Mouse (Mus musculus) liver, embryonic 11.5 days (tissue): Measurements from ENCODE around the gene Inpp5a. TPM values are rescaled to one million over a fixed set of nuclear protein-coding genes. Genes with fewer than 3 reads are reported as not detected.

ENCODE experiments used
- ATAC-seq: fragments of 200-750 bp; cut with Nextera tagmentation; replicated peaks from 2 replicates; pipeline ENCODE4 v1.8.0; 2017; ENCODE audit warnings: moderate number of reproducible peaks, mild to moderate bottlenecking, moderate TSS enrichment, moderate library complexity; ENCODE audit not compliant: low FRiP score
- DNase-seq: peaks from one replicate; pipeline ENCODE4 v3.0.0-alpha.2; 2017; ENCODE audit warnings: low spot score
- H3K27ac ChIP-seq: fragments of 300-500 bp; sonication (generic); 2 replicates; pipeline ENCODE4 v1.5.1; 2014; ENCODE audit warnings: mild to moderate bottlenecking, low read depth, low read length, control low read depth
- H3K27me3 ChIP-seq: fragments of 300-500 bp; sonication (generic); replicated peaks from 2 replicates; pipeline ENCODE4 v1.6.1; 2014; ENCODE audit warnings: low read length, mixed read lengths; ENCODE audit not compliant: control insufficient read depth, insufficient read depth
- H3K36me3 ChIP-seq: fragments of 300-500 bp; sonication (generic); 2 replicates; pipeline ENCODE4 v1.6.1; 2014; ENCODE audit warnings: mild to moderate bottlenecking, low read length, moderate library complexity, mixed read lengths; ENCODE audit not compliant: control insufficient read depth, insufficient read depth
- H3K4me1 ChIP-seq: fragments of 300-500 bp; sonication (generic); replicated peaks from 2 replicates; pipeline ENCODE4 v1.6.1; 2014; ENCODE audit warnings: low read length, mixed read lengths; ENCODE audit not compliant: control insufficient read depth, insufficient read depth
- H3K4me2 ChIP-seq: fragments of 300-500 bp; sonication (generic); 2 replicates; pipeline ENCODE4 v1.6.1; 2014; ENCODE audit warnings: mild to moderate bottlenecking, control low read depth, moderate library complexity
- H3K4me3 ChIP-seq: fragments of 300-500 bp; sonication (generic); 2 replicates; pipeline ENCODE4 v1.5.1; 2014; ENCODE audit warnings: low read depth, low read length, control low read depth
- H3K9ac ChIP-seq: fragments of 300-500 bp; sonication (generic); 2 replicates; pipeline ENCODE4 v1.6.1; 2014; ENCODE audit warnings: low read depth, low read length, control low read depth
- H3K9me3 ChIP-seq: fragments of 300-500 bp; sonication (generic); 2 replicates; pipeline ENCODE4 v1.6.1; 2016; ENCODE audit warnings: low read length, inconsistent platforms, mixed read lengths; ENCODE audit not compliant: control insufficient read depth
- WGBS: fragments of 180-500 bp; shearing (Covaris S2); extraction: QIAGEN DNeasy Blood & Tissue Kit; methylation state at CpG from one replicate; pipeline ENCODE4 v1.1.7; 2014; 5-methylcytosine and 5-hydroxymethylcytosine counted together
- polyA plus RNA-seq: library from polyadenylated mRNA; unstranded; fragments of >200 nt; fragmentation: Nextera tagmentation; extraction: Ambion mirVana; gene quantifications from 2 replicates; pipeline ENCODE4 v1.2.1, GENCODE M21; 2014

Gene Inpp5a
- polyA plus RNA-seq, 1 experiment from 2014 or later = 11.8 TPM

- Histone ChIP-seq H3K9me3 (no peaks in the 10 kb centered on the region), H3K4me1 (no peaks in the 10 kb centered on the region), H3K9ac (no peak overlapping the region), H3K4me2 (no peak overlapping the region), H3K27ac (no peak overlapping the region), H3K4me3 (no peak overlapping the region), H3K27me3 (no peaks in the 10 kb centered on the region), H3K36me3 (no peaks in the 10 kb centered on the region)
- WGBS = 93% methylated on average over 2 of the region's 2 CpGs
- ATAC-seq (no peak), DNase-seq (no peak)
Observed at GRCm38 (mm10) chr7:139564161-139564560, 175.3 kb downstream of the Inpp5a start.

- Histone ChIP-seq H3K9me3 (no peaks in the 10 kb centered on the region), H3K4me2 (no peak overlapping the region), H3K9ac (no peak overlapping the region), H3K4me3 (no peak overlapping the region), H3K27ac (no peak overlapping the region), H3K4me1 (no peaks in the 10 kb centered on the region), H3K27me3 (no peaks in the 10 kb centered on the region), H3K36me3 (no peaks in the 10 kb centered on the region)
- DNase-seq (no peak), ATAC-seq (no peak)
- WGBS = 66% methylated on average over 6 of the region's 6 CpGs
Observed at GRCm38 (mm10) chr7:139565998-139566397, 177.1 kb downstream of the Inpp5a start.

GRCm38 (mm10) chr7:139566533-139566932 lies 177.6 kb downstream of the Inpp5a start:
- Histone ChIP-seq H3K4me3 (no peak overlapping the region), H3K36me3 (no peaks in the 10 kb centered on the region), H3K27ac (no peak overlapping the region), H3K27me3 (no peaks in the 10 kb centered on the region), H3K4me1 (no peaks in the 10 kb centered on the region), H3K4me2 (no peak overlapping the region), H3K9ac (no peak overlapping the region), H3K9me3 (no peaks in the 10 kb centered on the region)
- DNase-seq (no peak), ATAC-seq (no peak)
- WGBS = 51% methylated on average over 8 of the region's 8 CpGs

DNA sequence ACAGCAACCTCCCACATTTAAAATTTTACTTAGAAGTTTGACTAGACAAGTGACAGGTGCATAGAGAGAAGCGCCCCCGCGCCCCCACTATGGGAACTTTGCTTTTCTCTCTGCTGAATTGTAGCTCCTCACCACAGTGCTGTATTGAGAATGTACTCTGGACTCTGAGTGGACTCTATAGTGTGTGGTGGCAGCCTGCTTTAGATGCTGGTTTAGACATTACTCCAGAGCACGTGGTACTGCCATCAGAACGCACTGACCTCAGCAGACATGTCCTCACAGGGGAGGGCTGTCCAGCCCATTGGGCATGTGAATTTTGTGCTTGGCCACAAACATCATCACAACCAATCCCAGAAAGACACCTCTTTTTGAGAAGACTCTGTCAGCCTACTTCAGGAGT lies 181.9 kb downstream of the Inpp5a start:
- DNase-seq (no peak), ATAC-seq (no peak)
- no peaks in the 10 kb centered on the region for H3K9me3 ChIP-seq
- WGBS = 92% methylated on average over 5 of the region's 5 CpGs
- no peak overlapping the region for H3K4me3 ChIP-seq
- H3K4me1 ChIP-seq = no peaks in the 10 kb centered on the region
- no peak overlapping the region for H3K9ac ChIP-seq
- no peak overlapping the region for H3K27ac ChIP-seq
- no peak overlapping the region for H3K4me2 ChIP-seq
- no peaks in the 10 kb centered on the region for H3K27me3 ChIP-seq
- no peaks in the 10 kb centered on the region for H3K36me3 ChIP-seq

GRCm38 (mm10) chr7:139572665-139573064 lies 183.8 kb downstream of the Inpp5a start:
- H3K4me3 ChIP-seq = no peak overlapping the region
- no peak for ATAC-seq
- DNase-seq = no peak
- H3K4me1 ChIP-seq = peaks cover 7% of the 10 kb centered on the region
- no peaks in the 10 kb centered on the region; the same call in 1 of the 2 replicates for H3K27me3 ChIP-seq
- no peaks in the 10 kb centered on the region for H3K9me3 ChIP-seq
- H3K27ac ChIP-seq = no peak overlapping the region
- H3K36me3 ChIP-seq = no peaks in the 10 kb centered on the region
- no peak overlapping the region for H3K4me2 ChIP-seq
- WGBS = 73% methylated on average over 3 of the region's 3 CpGs
- H3K9ac ChIP-seq = no peak overlapping the region

- no peak overlapping the region for H3K4me3 ChIP-seq
- DNase-seq = no peak
- H3K4me2 ChIP-seq = no peak overlapping the region
- H3K9me3 ChIP-seq = no peaks in the 10 kb centered on the region
- peak; percentile 75 for ATAC-seq
- peaks cover 33% of the 10 kb centered on the region for H3K27me3 ChIP-seq
- peaks cover 11% of the 10 kb centered on the region for H3K4me1 ChIP-seq
- no peaks in the 10 kb centered on the region for H3K36me3 ChIP-seq
- H3K9ac ChIP-seq = no peak overlapping the region
- WGBS = 65% methylated on average over 16 of the region's 16 CpGs
- no peak overlapping the region for H3K27ac ChIP-seq
Observed at GRCm38 (mm10) chr7:139576064-139576686, 187.3 kb downstream of the Inpp5a start.

GRCm38 (mm10) chr7:139579261-139579905 lies 190.5 kb downstream of the Inpp5a start:
- no peaks in the 10 kb centered on the region for H3K9me3 ChIP-seq
- H3K4me3 ChIP-seq = no peak overlapping the region
- 76% methylated on average over 21 of the region's 21 CpGs for WGBS
- H3K9ac ChIP-seq = no peak overlapping the region
- H3K27me3 ChIP-seq = peaks cover 65% of the 10 kb centered on the region
- no peak for ATAC-seq
- no peaks in the 10 kb centered on the region for H3K36me3 ChIP-seq
- no peak for DNase-seq
- no peak overlapping the region for H3K27ac ChIP-seq
- H3K4me2 ChIP-seq = no peak overlapping the region
- peaks cover 21% of the 10 kb centered on the region for H3K4me1 ChIP-seq

- DNase-seq (peak; percentile 41), ATAC-seq (no peak)
- Histone ChIP-seq H3K9me3 (no peaks in the 10 kb centered on the region), H3K4me1 (peaks cover 20% of the 10 kb centered on the region), H3K27me3 (peaks cover 83% of the 10 kb centered on the region), H3K4me2 (peak overlapping the region; percentile 56), H3K36me3 (no peaks in the 10 kb centered on the region), H3K27ac (no peak overlapping the region), H3K9ac (no peak overlapping the region), H3K4me3 (peak overlapping the region; percentile 43)
- 3% methylated on average over 78 of the region's 78 CpGs for WGBS
Observed at GRCm38 (mm10) chr7:139580851-139581775, 192.2 kb downstream of the Inpp5a start.
